Mouse (Mus musculus) stomach, embryonic 15.5 days (tissue): ENCODE results near the gene Sbk1. TPM values are rescaled to one million over a fixed set of nuclear protein-coding genes. Genes with fewer than 3 reads are reported as not detected.

ENCODE experiments used
- ATAC-seq: fragments of 200-750 bp; cut with Nextera tagmentation; 2 replicates; pipeline ENCODE4 v1.8.0; 2017; ENCODE audit warnings: low read depth, moderate number of reproducible peaks, moderate TSS enrichment; ENCODE audit not compliant: insufficient read depth, low FRiP score
- H3K27ac ChIP-seq: fragments of 300-500 bp; sonication (generic); 2 replicates; pipeline ENCODE4 v1.5.1; 2015; ENCODE audit warnings: mild to moderate bottlenecking, inconsistent platforms
- H3K27me3 ChIP-seq: fragments of 300-500 bp; sonication (generic); replicated peaks from 2 replicates; pipeline ENCODE4 v1.6.1; 2015; ENCODE audit warnings: inconsistent platforms
- H3K36me3 ChIP-seq: fragments of 300-500 bp; sonication (generic); 2 replicates; pipeline ENCODE4 v1.6.1; 2015; ENCODE audit warnings: inconsistent platforms
- H3K4me1 ChIP-seq: fragments of 300-500 bp; sonication (generic); 2 replicates; pipeline ENCODE4 v1.6.1; 2015; ENCODE audit warnings: inconsistent platforms
- H3K4me2 ChIP-seq: fragments of 300-500 bp; sonication (generic); 2 replicates; pipeline ENCODE4 v1.6.1; 2015; ENCODE audit warnings: mild to moderate bottlenecking, inconsistent platforms
- H3K4me3 ChIP-seq: fragments of 300-500 bp; sonication (generic); replicated peaks from 2 replicates; pipeline ENCODE4 v1.5.1; 2015; ENCODE audit warnings: inconsistent platforms
- H3K9ac ChIP-seq: fragments of 300-500 bp; sonication (generic); 2 replicates; pipeline ENCODE4 v1.6.1; 2015; ENCODE audit warnings: inconsistent platforms
- H3K9me3 ChIP-seq: fragments of 300-500 bp; sonication (generic); 2 replicates; pipeline ENCODE4 v1.6.1; 2016; ENCODE audit warnings: inconsistent platforms
- whole genome bisulfite sequencing: fragments of 180-500 bp; shearing (Covaris S2); methylation state at CpG from one replicate; pipeline ENCODE4 v1.1.7; 2015; 5-methylcytosine and 5-hydroxymethylcytosine counted together
- polyA plus RNA-seq: library from polyadenylated mRNA; unstranded; fragments of >200 nt; fragmentation: Nextera tagmentation; extraction: Ambion mirVana; gene quantifications from 2 replicates; pipeline ENCODE4 v1.2.1, GENCODE M21; 2015

The Sbk1 gene
- polyA plus RNA-seq: 19.1 and 21.5 TPM in 2 replicates

DNA sequence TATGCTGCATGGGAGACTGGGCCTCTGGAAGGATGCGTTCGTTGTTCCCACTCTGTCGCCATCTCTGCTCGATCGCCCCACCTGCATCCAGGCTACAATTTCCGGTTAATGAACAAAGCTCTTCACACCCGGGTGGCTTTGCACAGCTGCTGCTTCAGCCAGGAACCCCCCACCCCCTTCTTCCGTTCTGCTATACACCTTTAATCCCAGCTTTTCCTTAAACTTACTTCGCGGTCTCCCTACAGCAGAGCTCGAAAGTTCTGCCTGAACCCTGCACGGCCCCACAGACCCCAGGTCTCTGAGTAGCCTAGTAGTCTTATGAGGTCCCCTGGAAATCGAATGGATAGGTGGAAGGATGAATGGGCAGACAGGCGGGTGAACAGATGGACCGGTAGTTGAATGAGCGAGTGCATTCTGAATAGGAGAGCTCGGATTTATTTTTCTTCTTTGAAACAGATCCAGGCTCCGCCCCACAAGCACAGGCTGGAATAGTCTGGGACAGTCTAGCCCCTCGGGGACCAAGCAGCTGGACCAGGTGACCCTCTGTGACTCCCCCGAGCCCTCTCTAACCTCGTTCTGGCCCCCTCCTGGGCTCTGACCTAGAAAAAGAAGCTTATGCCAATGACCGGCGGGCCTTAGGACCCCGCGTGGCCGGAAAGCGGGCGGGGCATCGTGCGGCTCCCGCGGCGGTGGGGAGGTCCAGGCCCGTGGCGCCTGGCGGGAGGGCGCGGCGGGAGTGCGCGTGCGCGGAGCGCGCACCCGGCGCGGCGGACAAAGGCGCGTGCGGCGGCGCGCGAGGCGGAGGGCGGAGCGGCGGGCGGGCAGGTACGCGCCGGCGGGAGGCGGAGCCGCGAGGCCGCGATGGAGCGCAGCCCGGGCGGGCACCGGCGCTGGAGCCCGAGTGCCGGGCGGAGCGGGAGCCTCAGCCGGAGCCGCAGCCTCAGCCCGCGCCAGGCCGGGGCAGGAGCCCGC is at the start of gene Sbk1:
Sbk1 (plus strand) TSS at position 908 of the 972 bp plus-strand sequence.
- Histone ChIP-seq H3K4me1 (peaks cover 33% of the 10 kb centered on the region), H3K27me3 (no peaks in the 10 kb centered on the region), H3K4me3 (peak within 1 kb of the TSS; percentile 87), H3K36me3 (no peaks in the 10 kb centered on the region), H3K9ac (peak within 1 kb of the TSS; percentile 96), H3K9me3 (no peaks in the 10 kb centered on the region), H3K4me2 (peak within 1 kb of the TSS; percentile 96), H3K27ac (peak within 1 kb of the TSS; percentile 87)
- under 1% methylated on average over 69 of the region's 85 CpGs for WGBS
- peak; percentile 89 for ATAC-seq

GRCm38 (mm10) chr7:126222753-126223152 is 49.7 kb upstream of the Sbk1 start:
- WGBS: 52% methylated on average over 3 of the region's 3 CpGs
- Histone ChIP-seq H3K27me3 (no peaks in the 10 kb centered on the region), H3K4me2 (no peak overlapping the region), H3K27ac (no peak overlapping the region), H3K36me3 (no peaks in the 10 kb centered on the region), H3K9me3 (no peaks in the 10 kb centered on the region), H3K4me1 (no peaks in the 10 kb centered on the region), H3K4me3 (no peak overlapping the region), H3K9ac (no peak overlapping the region)
- no peak for ATAC-seq

- ATAC-seq: no peak
- H3K4me3 ChIP-seq: no peak overlapping the region
- H3K36me3 ChIP-seq: no peaks in the 10 kb centered on the region
- H3K4me2 ChIP-seq: no peak overlapping the region
- WGBS: 34% methylated on average over 5 of the region's 5 CpGs
- no peaks in the 10 kb centered on the region for H3K4me1 ChIP-seq
- no peaks in the 10 kb centered on the region for H3K9me3 ChIP-seq
- no peak overlapping the region for H3K9ac ChIP-seq
- H3K27me3 ChIP-seq: no peaks in the 10 kb centered on the region
- no peak overlapping the region for H3K27ac ChIP-seq
Observed at GRCm38 (mm10) chr7:126226136-126226535, 46.3 kb upstream of the Sbk1 start.

DNA sequence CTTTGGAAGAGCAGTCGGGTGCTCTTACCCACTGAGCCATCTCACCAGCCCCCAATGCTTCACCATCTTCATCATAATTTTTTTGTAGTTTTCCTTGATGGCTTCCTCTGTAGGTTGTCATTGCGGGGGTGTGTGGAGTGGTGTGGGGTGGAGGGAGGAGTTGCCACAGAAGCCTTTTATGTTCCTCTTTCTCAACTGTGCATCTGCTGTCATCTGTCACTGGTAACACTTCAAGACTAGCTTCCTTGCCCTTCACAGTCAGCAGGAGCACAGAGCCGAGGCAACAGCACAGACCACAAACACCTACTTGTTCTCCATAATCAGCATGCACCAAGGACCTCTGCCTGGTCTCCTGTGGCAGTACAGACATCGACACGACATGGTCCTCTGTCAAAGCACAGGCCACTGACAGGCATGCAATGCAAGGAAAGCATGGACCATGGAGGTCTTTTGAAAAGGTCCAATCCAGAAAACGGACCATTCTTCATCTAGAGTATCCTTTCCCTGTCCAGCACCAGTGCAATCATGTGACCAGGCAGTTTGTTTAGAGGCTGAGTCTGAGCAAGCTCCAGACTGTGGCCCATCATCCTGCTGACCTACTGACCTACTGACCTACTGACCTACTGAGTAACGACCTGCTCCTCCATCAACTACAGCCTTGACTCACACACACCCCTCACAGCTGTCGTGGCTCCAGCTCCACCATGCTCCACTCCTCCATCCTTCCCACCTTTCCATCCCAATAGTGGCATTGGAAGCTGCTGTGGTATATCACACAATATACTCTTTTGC is 41.9 kb upstream of the Sbk1 start:
- Histone ChIP-seq H3K4me3 (no peak overlapping the region), H3K36me3 (no peaks in the 10 kb centered on the region), H3K4me1 (no peaks in the 10 kb centered on the region), H3K27ac (no peak overlapping the region), H3K4me2 (no peak overlapping the region), H3K9me3 (no peaks in the 10 kb centered on the region), H3K27me3 (no peaks in the 10 kb centered on the region), H3K9ac (no peak overlapping the region)
- WGBS: 48% methylated on average over 8 of the region's 8 CpGs
- ATAC-seq: no peak

GRCm38 (mm10) chr7:126232345-126233071 is 39.9 kb upstream of the Sbk1 start:
- Histone ChIP-seq H3K36me3 (no peaks in the 10 kb centered on the region), H3K4me2 (no peak overlapping the region), H3K27me3 (no peaks in the 10 kb centered on the region), H3K4me3 (no peak overlapping the region), H3K27ac (no peak overlapping the region), H3K9ac (no peak overlapping the region), H3K9me3 (no peaks in the 10 kb centered on the region), H3K4me1 (no peaks in the 10 kb centered on the region)
- ATAC-seq: no peak
- WGBS: 46% methylated on average over 8 of the region's 8 CpGs

DNA sequence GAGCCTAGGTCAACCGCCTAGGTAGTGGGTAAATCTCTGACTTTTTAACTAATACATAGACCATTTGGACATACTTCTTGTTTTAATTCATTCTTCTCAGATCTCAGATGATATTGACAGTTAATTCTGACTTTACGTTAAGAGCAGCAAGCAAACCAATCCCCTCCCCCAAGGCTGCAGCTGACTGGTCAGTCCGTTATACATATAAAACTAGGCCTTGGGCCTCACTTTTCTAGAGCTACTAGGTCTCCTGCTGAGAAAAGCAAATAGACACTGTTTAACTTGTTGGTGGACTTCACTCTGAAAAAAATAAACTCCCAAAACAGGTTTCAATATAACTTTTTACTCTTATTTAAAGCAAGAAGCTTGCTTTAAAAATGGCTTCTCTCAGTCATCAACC is 37.8 kb upstream of the Sbk1 start:
- Histone ChIP-seq H3K9me3 (no peaks in the 10 kb centered on the region), H3K27me3 (no peaks in the 10 kb centered on the region), H3K4me2 (no peak overlapping the region), H3K36me3 (no peaks in the 10 kb centered on the region), H3K9ac (no peak overlapping the region), H3K27ac (no peak overlapping the region), H3K4me1 (no peaks in the 10 kb centered on the region), H3K4me3 (no peak overlapping the region)
- ATAC-seq: no peak
- WGBS: 71% methylated on average over 3 of the region's 3 CpGs

GRCm38 (mm10) chr7:126236083-126236793 is 36.2 kb upstream of the Sbk1 start:
- Histone ChIP-seq H3K4me3 (no peak overlapping the region), H3K36me3 (no peaks in the 10 kb centered on the region), H3K9me3 (no peaks in the 10 kb centered on the region), H3K27ac (no peak overlapping the region), H3K4me1 (no peaks in the 10 kb centered on the region), H3K27me3 (no peaks in the 10 kb centered on the region), H3K9ac (no peak overlapping the region), H3K4me2 (no peak overlapping the region)
- WGBS: 49% methylated on average over 11 of the region's 11 CpGs
- no peak for ATAC-seq

- Histone ChIP-seq H3K36me3 (no peaks in the 10 kb centered on the region), H3K9me3 (no peaks in the 10 kb centered on the region), H3K4me1 (no peaks in the 10 kb centered on the region), H3K9ac (no peak overlapping the region), H3K27ac (no peak overlapping the region), H3K4me2 (no peak overlapping the region), H3K4me3 (no peak overlapping the region), H3K27me3 (no peaks in the 10 kb centered on the region)
- 53% methylated on average over 5 of the region's 5 CpGs for WGBS
- no peak for ATAC-seq
Observed at GRCm38 (mm10) chr7:126236794-126237192, 35.6 kb upstream of the Sbk1 start.

GRCm38 (mm10) chr7:126240814-126241360 is 31.5 kb upstream of the Sbk1 start:
- Histone ChIP-seq H3K9me3 (no peaks in the 10 kb centered on the region), H3K27ac (no peak overlapping the region), H3K4me3 (no peak overlapping the region), H3K36me3 (no peaks in the 10 kb centered on the region), H3K4me2 (no peak overlapping the region), H3K4me1 (no peaks in the 10 kb centered on the region), H3K9ac (no peak overlapping the region), H3K27me3 (no peaks in the 10 kb centered on the region)
- WGBS: 73% methylated on average over 14 of the region's 14 CpGs
- ATAC-seq: no peak

GRCm38 (mm10) chr7:126244168-126244750 is 28.2 kb upstream of the Sbk1 start:
- Histone ChIP-seq H3K4me1 (0 out of 2 replicates have a peak, but pooled peaks cover 7% of the 10 kb centered on the region), H3K27ac (no peak overlapping the region), H3K27me3 (no peaks in the 10 kb centered on the region), H3K4me3 (no peak overlapping the region), H3K36me3 (no peaks in the 10 kb centered on the region), H3K4me2 (no peak overlapping the region), H3K9ac (no peak overlapping the region), H3K9me3 (no peaks in the 10 kb centered on the region)
- no peak for ATAC-seq
- WGBS: 60% methylated on average over 6 of the region's 6 CpGs
